Mouse (Mus musculus): ENCODE results near the gene Adgb.

Gene Adgb

GRCm38 (mm10) chr10:10364025-10364424 is 108.1 kb downstream of the Adgb start:
- in situ Hi-C loops (cut with MboI; ENCODE audit: low pct_unique_long_range_greater_than_20kb in 1 of 2, low sequenced_read_pairs in 2 of 2, unreplicated experiment in 1 of 2), result loop anchor here in 1 of 2 experiments (25.0 kb wide), 1 partner anchor 673 kb away; no protein-coding TSS in a partner anchor

GRCm38 (mm10) chr10:10355605-10356227 is 116.4 kb downstream of the Adgb start:
- in situ Hi-C loops (cut with MboI; ENCODE audit: low pct_unique_long_range_greater_than_20kb in 1 of 2, low sequenced_read_pairs in 2 of 2, unreplicated experiment in 1 of 2), result loop anchor here in 1 of 2 experiments (25.0 kb wide), 1 partner anchor 682 kb away; no protein-coding TSS in a partner anchor

GRCm38 (mm10) chr10:10352184-10352583 is 119.9 kb downstream of the Adgb start:
- in situ Hi-C loops (cut with MboI; ENCODE audit: low pct_unique_long_range_greater_than_20kb in 1 of 2, low sequenced_read_pairs in 2 of 2, unreplicated experiment in 1 of 2), result loop anchor here in 1 of 2 experiments (25.0 kb wide), 1 partner anchor 685 kb away; no protein-coding TSS in a partner anchor

- in situ Hi-C loops (cut with MboI; ENCODE audit: low pct_unique_long_range_greater_than_20kb in 1 of 2, low sequenced_read_pairs in 2 of 2, unreplicated experiment in 1 of 2), result loop anchor here in 1 of 2 experiments (25.0 kb wide), 1 partner anchor 687 kb away; no protein-coding TSS in a partner anchor
Observed at GRCm38 (mm10) chr10:10350550-10350949, 121.6 kb downstream of the Adgb start.

GRCm38 (mm10) chr10:10343930-10344329 is 128.2 kb downstream of the Adgb start:
- in situ Hi-C loops (cut with MboI; ENCODE audit: low pct_unique_long_range_greater_than_20kb in 1 of 2, low sequenced_read_pairs in 2 of 2, unreplicated experiment in 1 of 2), result no loop called here

GRCm38 (mm10) chr10:10325560-10325959 is 146.6 kb downstream of the Adgb start:
- in situ Hi-C loops (cut with MboI; ENCODE audit: low pct_unique_long_range_greater_than_20kb in 1 of 2, low sequenced_read_pairs in 2 of 2, unreplicated experiment in 1 of 2), result no loop called here

- in situ Hi-C loops (cut with MboI; ENCODE audit: low pct_unique_long_range_greater_than_20kb in 1 of 2, low sequenced_read_pairs in 2 of 2, unreplicated experiment in 1 of 2), result loop anchor here in 1 of 2 experiments (25.0 kb wide), 1 partner anchor 511 kb away; no protein-coding TSS in a partner anchor
Observed at GRCm38 (mm10) chr10:10322961-10323360, 149.2 kb downstream of the Adgb start.

- in situ Hi-C loops (cut with MboI; ENCODE audit: low pct_unique_long_range_greater_than_20kb in 1 of 2, low sequenced_read_pairs in 2 of 2, unreplicated experiment in 1 of 2), result loop anchor here in 1 of 2 experiments (25.0 kb wide), 1 partner anchor 509 kb away; no protein-coding TSS in a partner anchor
Observed at GRCm38 (mm10) chr10:10321119-10321781, 150.9 kb downstream of the Adgb start.

- in situ Hi-C loops (cut with MboI; ENCODE audit: low pct_unique_long_range_greater_than_20kb in 1 of 2, low sequenced_read_pairs in 2 of 2, unreplicated experiment in 1 of 2), result loop anchor here in 1 of 2 experiments (25.0 kb wide), 1 partner anchor 508 kb away; no protein-coding TSS in a partner anchor
Observed at GRCm38 (mm10) chr10:10320364-10321083, 151.6 kb downstream of the Adgb start.

- in situ Hi-C loops (cut with MboI; ENCODE audit: low pct_unique_long_range_greater_than_20kb in 1 of 2, low sequenced_read_pairs in 2 of 2, unreplicated experiment in 1 of 2), result loop anchor here in 1 of 2 experiments (25.0 kb wide), 1 partner anchor 506 kb away; no protein-coding TSS in a partner anchor
Observed at GRCm38 (mm10) chr10:10318086-10318485, 154.0 kb downstream of the Adgb start.

GRCm38 (mm10) chr10:10315631-10316030 is 156.5 kb downstream of the Adgb start:
- in situ Hi-C loops (cut with MboI; ENCODE audit: low pct_unique_long_range_greater_than_20kb in 1 of 2, low sequenced_read_pairs in 2 of 2, unreplicated experiment in 1 of 2), result loop anchor here in 1 of 2 experiments (25.0 kb wide), 1 partner anchor 503 kb away; no protein-coding TSS in a partner anchor

- in situ Hi-C loops (cut with MboI; ENCODE audit: low pct_unique_long_range_greater_than_20kb in 1 of 2, low sequenced_read_pairs in 2 of 2, unreplicated experiment in 1 of 2), result loop anchor here in 1 of 2 experiments (25.0 kb wide), 1 partner anchor 502 kb away; no protein-coding TSS in a partner anchor
Observed at GRCm38 (mm10) chr10:10314521-10314920, 157.6 kb downstream of the Adgb start.

GRCm38 (mm10) chr10:10309877-10310426 is 162.2 kb downstream of the Adgb start:
- in situ Hi-C loops (cut with MboI; ENCODE audit: low pct_unique_long_range_greater_than_20kb in 1 of 2, low sequenced_read_pairs in 2 of 2, unreplicated experiment in 1 of 2), result loop anchor here in 1 of 2 experiments (25.0 kb wide), 1 partner anchor 498 kb away; no protein-coding TSS in a partner anchor

GRCm38 (mm10) chr10:10309056-10309455 is 163.1 kb downstream of the Adgb start:
- in situ Hi-C loops (cut with MboI; ENCODE audit: low pct_unique_long_range_greater_than_20kb in 1 of 2, low sequenced_read_pairs in 2 of 2, unreplicated experiment in 1 of 2), result loop anchor here in 1 of 2 experiments (25.0 kb wide), 1 partner anchor 497 kb away; no protein-coding TSS in a partner anchor

- in situ Hi-C loops (cut with MboI; ENCODE audit: low pct_unique_long_range_greater_than_20kb in 1 of 2, low sequenced_read_pairs in 2 of 2, unreplicated experiment in 1 of 2), result loop anchor here in 1 of 2 experiments (25.0 kb wide), 1 partner anchor 495 kb away; no protein-coding TSS in a partner anchor
Observed at GRCm38 (mm10) chr10:10307384-10307783, 164.7 kb downstream of the Adgb start.

GRCm38 (mm10) chr10:10304370-10304769 is 167.8 kb downstream of the Adgb start:
- in situ Hi-C loops (cut with MboI; ENCODE audit: low pct_unique_long_range_greater_than_20kb in 1 of 2, low sequenced_read_pairs in 2 of 2, unreplicated experiment in 1 of 2), result loop anchor here in 1 of 2 experiments (25.0 kb wide), 1 partner anchor 492 kb away; no protein-coding TSS in a partner anchor

GRCm38 (mm10) chr10:10301692-10302091 is 170.4 kb downstream of the Adgb start:
- in situ Hi-C loops (cut with MboI; ENCODE audit: low pct_unique_long_range_greater_than_20kb in 1 of 2, low sequenced_read_pairs in 2 of 2, unreplicated experiment in 1 of 2), result loop anchor here in 1 of 2 experiments (25.0 kb wide), 1 partner anchor 489 kb away; no protein-coding TSS in a partner anchor

Measured in mouse embryonic stem cell (cell line).